Mouse (Mus musculus): ENCODE measurements at regions not wholly inside any gene's neighbourhood (a gene's known extent, or its start where the extent isn't known, plus 50 kb on each side); places are given as distances from the start of the nearest gene placed in this dataset.

DNA sequence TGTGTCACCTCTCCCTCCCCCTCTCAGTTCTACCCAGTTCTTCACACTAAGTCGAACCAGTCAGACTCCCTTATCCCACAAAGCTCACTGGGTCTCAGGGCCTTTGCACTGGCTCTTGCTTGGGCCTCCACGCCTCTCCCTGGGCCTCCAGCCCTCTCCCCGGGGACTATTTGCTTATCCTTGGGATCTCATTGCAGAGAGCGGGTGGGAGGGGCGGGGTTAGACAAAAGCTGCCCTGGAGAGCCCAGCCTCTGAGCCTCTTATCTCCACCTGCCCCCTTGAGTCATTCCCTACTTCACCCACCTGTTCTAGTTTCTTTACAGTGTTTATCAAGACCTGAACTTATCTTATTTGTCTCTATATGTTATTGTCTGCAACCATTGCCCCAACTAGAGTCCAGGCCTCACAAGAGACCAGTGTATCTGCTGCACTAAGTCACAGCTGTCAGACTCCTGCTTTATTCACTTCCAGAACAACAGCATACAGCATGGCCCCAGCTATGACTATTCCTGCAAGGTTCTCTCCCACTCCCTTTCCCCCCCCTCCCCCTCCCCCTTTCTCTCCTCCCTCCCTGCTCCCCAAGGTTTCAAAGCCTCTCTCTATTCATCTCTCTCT is 450.7 kb downstream of the Wdr11 start:
- TF ChIP-seq CTCF (IDR thresholded peaks at IDR 0.05; ENCODE audit: control insufficient read depth, insufficient read depth, insufficient replicate concordance, low read depth, low read length) (no peak), POLR2A (IDR thresholded peaks at IDR 0.05; ENCODE audit: control insufficient read depth, low read depth, low read length) (no peak)
